ENCODE assay signal across 8 mouse cellular contexts in the genomic region with DNA sequence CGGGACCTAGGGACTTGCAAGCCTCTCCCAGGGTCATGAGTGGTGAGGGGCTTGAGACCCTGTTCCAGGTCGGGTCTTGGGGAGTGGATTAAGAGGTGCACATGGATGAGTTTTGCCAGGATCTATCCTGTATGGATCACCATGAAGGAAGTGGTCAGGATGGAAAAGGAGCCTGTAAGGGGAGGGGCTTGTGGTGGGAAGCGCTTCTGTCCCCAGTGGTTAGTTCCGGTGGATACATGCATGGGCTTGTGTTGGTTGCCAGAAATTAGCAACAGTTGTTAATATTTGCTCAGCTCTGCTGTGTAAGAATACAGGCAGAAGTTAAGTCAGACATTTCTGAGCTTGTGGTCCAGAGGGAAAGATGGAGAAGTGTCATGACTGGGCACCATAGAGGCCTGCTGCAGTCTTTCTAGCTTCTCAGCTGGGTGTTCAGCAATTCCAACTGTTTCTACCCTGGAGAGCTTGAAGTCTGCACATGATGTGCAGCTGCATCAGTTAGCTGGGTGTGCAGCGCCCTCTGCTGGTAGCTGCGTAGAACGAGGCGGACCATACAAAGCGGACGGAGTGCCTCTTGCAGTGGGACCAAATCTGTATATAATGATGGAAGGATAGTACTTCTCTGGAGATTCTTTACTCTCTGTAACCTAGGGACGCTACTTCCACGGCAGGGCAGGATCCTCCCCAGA. TPM values are rescaled to one million over a fixed set of nuclear protein-coding genes. Genes with fewer than 3 reads are reported as not detected.
DNase-seq lines count a peak whose midpoint lies in the region; ATAC-seq lines count a peak whose summit lies in the region.

No protein-coding gene starts in this region.

- intact Hi-C loops in left cerebral cortex, postnatal 4 days (cut with DNase I): no loop called here

- DNase-seq in 3134 (ENCODE audit: extremely low read depth, insufficient read length, low spot score): peak; percentile 63
- DNase-seq in adrenal gland, postnatal 10 days: peak; percentile 93
- peak; percentile 75 for DNase-seq in embryo, embryonic 9.5 days (ENCODE audit: extremely low spot score)
- DNase-seq in gastrocnemius, postnatal 4 days (ENCODE audit: low spot score in 2 of 2): peak; percentile 72 to 85
- peak; percentile 72 for DNase-seq in kidney, adult 18-20 months
- DNase-seq in left cerebral cortex, postnatal 4 days: peak; percentile 84
- DNase-seq in midbrain, embryonic 14.5 days: peak; percentile 91
- DNase-seq in spleen, adult 12 weeks (ENCODE audit: low spot score): peak; percentile 56

- no peak overlapping the region for H3K4me2 ChIP-seq in midbrain, embryonic 14.5 days (ENCODE audit: low read length)

- H3K9me3 ChIP-seq in midbrain, embryonic 14.5 days (ENCODE audit: control insufficient read depth, low read length): no peaks in the 10 kb centered on the region

- no peak overlapping the region for H3K27ac ChIP-seq in midbrain, embryonic 14.5 days (replicated peaks; ENCODE audit: low read depth, low read length)

- 30% methylated on average over 12 of the region's 12 CpGs for WGBS in midbrain, embryonic 14.5 days

- ATAC-seq in midbrain, embryonic 14.5 days (ENCODE audit: low FRiP score, low TSS enrichment): peak; percentile 66

- H3K4me3 ChIP-seq in midbrain, embryonic 14.5 days (replicated peaks; ENCODE audit: low read depth, low read length): no peak overlapping the region

- H3K36me3 ChIP-seq in midbrain, embryonic 14.5 days (ENCODE audit: control insufficient read depth, insufficient read depth, low read length): peaks cover 80% of the 10 kb centered on the region

- no peak overlapping the region for H3K9ac ChIP-seq in midbrain, embryonic 14.5 days (replicated peaks; ENCODE audit: low read length)

- no peaks in the 10 kb centered on the region for H3K27me3 ChIP-seq in midbrain, embryonic 14.5 days (ENCODE audit: control insufficient read depth, insufficient read depth, low read length)

- no peaks in the 10 kb centered on the region for H3K4me1 ChIP-seq in midbrain, embryonic 14.5 days (ENCODE audit: control insufficient read depth, insufficient read depth, low read length)

RNA-seq across cellular contexts. Expression of a gene that starts 25.8 kb away (rescaled TPM):
- total RNA-seq in adrenal gland, postnatal 10 days (2021): 10 to 100 TPM; 13.2 to 18.5 TPM
- total RNA-seq in gastrocnemius, postnatal 4 days (2021): 10 to 100 TPM; 12.7 to 12.8 TPM
- 100 to 1,000 TPM; 204 to 210 TPM for total RNA-seq in left cerebral cortex, postnatal 4 days (2021)
- polyA plus RNA-seq in midbrain, embryonic 14.5 days (2014; fragmentation: Nextera tagmentation; extraction: Ambion mirVana): 72.0 and 78.2 TPM in 2 replicates

RNA-seq across cellular contexts. Expression of a gene that starts 35.9 kb away (rescaled TPM):
- 10 to 100 TPM; 31.6 to 37.7 TPM for total RNA-seq in adrenal gland, postnatal 10 days (2021)
- total RNA-seq in gastrocnemius, postnatal 4 days (2021): 10 to 100 TPM; 25.3 to 29.7 TPM
- 10 to 100 TPM; 26.1 to 26.7 TPM for total RNA-seq in left cerebral cortex, postnatal 4 days (2021)
- polyA plus RNA-seq in midbrain, embryonic 14.5 days (2014; fragmentation: Nextera tagmentation; extraction: Ambion mirVana): 10.2 and 14.4 TPM in 2 replicates

Comparison
In these comparisons a context has a peak if more than half of its experiments do, and no peak if none do; other contexts are left out.
1. RNA of a gene that starts 25.8 kb away (total RNA-seq): 204 to 210 TPM in left cerebral cortex, postnatal 4 days; 13.2 to 18.5 TPM in adrenal gland, postnatal 10 days and 12.7 to 12.8 TPM in gastrocnemius, postnatal 4 days; every median in the first group is over 10 times any median in the second.
2. Peak in every context shown above with its lines, with median percentiles within 50 percentile points of each other: DNase-seq.